Mouse (Mus musculus) embryo, embryonic 11 days (tissue): ENCODE results near the gene Elovl5.
"Not testable (repeated sequence)": the region's sequence is repeated elsewhere in the genome, so short reads cannot be mapped to it uniquely, and the experiment has no call there.

ENCODE experiments used
- DNase-seq: peaks from one replicate; pipeline ENCODE4 v3.0.0-alpha.2; 2015

Gene Elovl5

DNA sequence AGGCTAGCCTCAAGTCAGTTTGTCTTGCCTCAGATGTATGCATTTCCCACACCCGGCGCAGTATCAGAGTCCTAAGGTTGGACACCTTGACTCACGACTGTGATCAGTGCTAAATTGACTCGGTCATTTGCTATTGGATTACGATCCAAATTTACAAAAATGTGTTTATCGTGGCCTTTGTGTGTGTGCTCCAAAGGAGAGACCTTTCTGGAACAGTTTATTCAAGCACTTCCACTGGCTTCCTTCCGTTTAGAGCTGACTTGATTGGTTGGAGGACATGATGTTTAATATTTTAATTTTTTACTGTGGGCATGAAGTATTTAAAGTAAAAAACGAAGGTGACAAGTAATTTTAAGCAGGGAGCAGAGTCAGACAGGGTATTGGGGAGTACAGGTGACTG is 38.8 kb downstream of the Elovl5 start:
- no peak for DNase-seq

DNA sequence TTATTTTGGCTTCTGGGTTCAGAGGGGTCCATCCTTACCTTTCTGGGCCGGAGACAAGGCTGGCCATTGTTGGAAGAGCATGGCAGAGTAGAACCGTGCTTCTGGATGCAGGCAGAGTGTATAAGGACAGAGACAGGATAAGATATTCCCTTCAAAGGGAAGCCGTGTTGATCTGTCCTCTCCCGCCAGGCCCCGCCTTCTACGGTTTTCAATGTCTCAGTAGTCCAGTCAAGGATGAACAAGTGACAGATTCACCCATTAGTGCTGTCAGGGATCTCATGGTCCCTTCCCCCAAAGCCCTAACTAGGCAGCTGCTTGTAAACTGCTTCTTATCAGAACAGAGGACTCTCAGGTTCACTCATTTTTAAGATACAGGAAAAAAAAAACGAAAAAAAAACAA is 41.2 kb downstream of the Elovl5 start:
- no peak for DNase-seq

DNA sequence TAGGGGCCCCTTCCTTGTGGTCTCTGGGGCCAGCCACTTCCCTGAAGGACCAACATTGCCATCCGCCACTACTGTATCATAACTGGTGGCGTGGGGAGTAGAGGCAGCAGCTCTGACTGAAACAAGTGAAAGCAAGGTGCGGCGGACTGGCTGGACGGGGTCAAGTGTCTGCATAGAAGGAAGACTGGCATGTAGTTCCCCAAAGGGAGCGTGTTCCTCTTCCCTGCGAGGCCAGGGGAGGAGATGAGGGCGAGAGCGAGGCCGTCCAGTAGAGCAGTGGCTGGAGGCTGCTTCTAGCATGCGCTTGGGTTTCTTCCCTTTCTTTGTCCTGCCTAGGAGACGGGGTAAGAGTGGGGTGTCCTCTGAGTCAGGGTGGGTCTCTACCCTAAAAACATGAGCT is 42.6 kb downstream of the Elovl5 start:
- DNase-seq: no peak

DNA sequence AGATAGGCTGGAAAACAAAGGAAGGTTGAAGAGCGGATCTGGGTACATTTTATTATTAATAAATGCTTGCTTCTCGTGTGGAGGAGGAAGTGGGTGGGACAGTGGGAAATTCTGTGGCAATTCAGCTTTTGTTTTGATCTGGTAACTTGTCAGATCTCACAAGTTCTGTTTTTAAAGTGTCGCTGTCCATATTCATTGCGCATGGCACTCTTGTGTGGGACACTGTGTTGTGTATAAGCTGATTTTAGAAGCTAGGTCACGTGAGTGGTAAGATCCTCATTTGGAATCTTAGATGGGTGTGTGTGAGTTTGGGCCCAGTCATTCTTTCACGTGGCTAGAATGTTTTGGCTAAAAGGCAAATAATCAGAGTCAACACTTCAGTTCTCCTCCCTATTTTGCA is 44.2 kb downstream of the Elovl5 start:
- no peak for DNase-seq

- peak; percentile 57 for DNase-seq
Observed at GRCm38 (mm10) chr9:77964084-77964483, 46.9 kb downstream of the Elovl5 start.

DNA sequence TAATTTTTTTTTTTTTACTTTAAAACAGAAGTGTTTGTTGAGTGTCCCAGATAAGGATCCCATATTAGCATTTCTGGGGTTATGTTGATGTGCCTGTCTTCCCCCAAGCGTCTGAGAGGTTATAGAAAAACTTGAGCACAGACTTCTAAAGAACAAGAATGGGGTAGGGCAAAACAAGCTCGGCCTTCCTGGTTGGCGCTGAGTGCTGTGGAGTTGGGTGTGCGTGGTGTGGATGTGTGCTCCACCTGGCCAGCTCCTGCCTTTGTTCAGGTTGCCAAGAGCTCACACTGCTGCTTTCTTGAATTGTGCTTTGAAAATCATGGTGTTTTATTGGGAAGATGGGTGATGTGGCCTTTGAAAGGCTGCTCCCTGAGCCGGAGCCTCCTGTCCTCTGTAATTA is 48.1 kb downstream of the Elovl5 start:
- DNase-seq: no peak

- DNase-seq: no peak
Observed at GRCm38 (mm10) chr9:77965768-77966552, 48.8 kb downstream of the Elovl5 start.

GRCm38 (mm10) chr9:77966861-77967260 is 49.7 kb downstream of the Elovl5 start:
- DNase-seq: no peak

GRCm38 (mm10) chr9:77967584-77968163 is 50.5 kb downstream of the Elovl5 start:
- no peak for DNase-seq

GRCm38 (mm10) chr9:77969192-77969953 is 52.2 kb downstream of the Elovl5 start:
- no peak for DNase-seq

DNA sequence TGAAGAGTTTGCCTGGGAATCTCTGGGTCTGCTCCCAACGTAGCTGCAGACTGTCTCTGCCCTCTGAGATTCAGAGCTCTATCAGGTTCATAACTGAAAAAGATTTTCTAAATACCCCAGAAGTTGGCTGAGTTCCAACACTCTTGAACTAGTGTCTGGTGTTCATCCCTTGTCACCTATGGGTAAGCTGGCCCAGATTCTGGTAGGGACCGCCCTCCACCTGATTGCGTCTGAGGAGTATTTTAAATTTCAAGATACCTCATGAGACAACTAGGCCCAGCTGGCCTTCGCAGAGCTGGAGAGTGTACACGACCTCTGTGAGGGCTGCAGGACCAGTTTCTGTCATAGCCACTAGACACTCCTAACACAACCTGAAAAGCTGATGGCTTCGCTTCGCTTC is 61.8 kb downstream of the Elovl5 start:
- DNase-seq: no peak

- DNase-seq: no peak
Observed at GRCm38 (mm10) chr9:77982616-77983015, 65.5 kb downstream of the Elovl5 start.

- no peak for DNase-seq
Observed at GRCm38 (mm10) chr9:77983521-77983920, 66.4 kb downstream of the Elovl5 start.

DNA sequence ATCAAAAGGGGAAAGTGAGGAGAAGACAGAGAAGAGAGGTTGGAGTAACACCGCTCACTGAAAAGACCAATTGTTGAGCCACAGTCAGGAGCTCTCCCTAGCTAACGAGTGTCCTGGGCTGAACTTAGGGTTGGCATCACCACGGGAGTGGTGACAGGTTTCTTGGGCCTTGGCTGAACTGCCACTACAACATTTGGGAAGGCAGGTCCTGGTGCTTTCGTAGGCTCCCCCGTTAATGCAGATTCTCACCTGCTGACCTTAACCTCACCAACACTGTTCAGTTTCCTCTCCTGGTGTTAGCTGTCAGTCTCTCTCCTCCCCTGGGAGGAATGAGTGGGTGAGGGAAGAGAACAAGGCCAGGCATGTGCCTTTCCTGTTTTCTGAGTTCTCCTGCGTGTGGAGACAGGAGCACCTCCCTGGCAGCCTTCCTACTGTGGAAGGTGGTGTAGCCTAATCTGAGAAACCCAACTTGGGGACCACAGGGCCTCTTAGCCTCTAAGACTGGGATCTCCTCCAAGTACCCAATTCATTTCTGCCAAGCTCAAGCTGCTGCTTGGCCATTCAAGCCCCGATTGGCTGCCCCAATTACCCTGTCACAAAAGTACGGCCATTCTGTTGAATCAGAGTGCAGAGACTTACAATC is 69.1 kb downstream of the Elovl5 start:
- no peak for DNase-seq

DNA sequence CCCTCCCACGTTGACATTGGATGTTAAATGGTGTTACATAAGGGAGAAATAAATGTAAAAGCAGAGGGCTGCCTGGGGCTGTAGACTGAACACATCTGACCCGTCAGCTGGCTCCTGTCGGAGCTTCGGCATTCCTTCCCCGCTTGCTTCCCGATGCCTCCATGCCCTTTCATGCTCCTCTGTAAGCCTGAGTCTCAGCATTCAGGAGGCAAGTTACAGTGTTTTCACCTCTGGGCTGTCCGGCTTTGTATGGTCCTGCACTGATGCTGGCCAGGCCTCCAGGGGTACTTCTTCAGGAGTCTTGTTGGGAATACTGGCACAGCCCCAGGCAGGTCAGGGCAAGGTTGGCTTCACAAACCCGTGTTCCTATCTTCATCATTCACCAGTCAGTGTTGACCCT is 72.5 kb downstream of the Elovl5 start:
- DNase-seq: no peak

DNA sequence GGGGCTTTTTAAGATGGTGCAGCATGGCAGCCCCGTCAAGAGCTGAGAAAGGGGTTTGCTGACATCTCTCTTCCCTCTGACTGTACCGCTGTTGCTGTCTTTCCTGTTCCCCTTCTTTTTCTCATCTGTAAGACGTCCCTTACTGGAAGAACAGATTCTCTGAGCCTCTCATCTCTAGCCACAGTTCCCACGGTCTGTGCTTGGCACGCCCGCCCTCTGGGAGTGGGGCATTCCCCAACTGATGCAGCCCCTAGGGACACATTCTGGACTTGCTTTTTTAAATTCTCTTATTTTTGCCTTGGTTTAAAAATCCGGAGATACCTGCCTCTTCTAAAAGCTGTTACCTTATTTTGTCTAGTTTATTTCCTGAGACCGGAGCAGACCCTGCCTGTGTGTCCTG is 73.1 kb downstream of the Elovl5 start:
- no peak for DNase-seq

DNA sequence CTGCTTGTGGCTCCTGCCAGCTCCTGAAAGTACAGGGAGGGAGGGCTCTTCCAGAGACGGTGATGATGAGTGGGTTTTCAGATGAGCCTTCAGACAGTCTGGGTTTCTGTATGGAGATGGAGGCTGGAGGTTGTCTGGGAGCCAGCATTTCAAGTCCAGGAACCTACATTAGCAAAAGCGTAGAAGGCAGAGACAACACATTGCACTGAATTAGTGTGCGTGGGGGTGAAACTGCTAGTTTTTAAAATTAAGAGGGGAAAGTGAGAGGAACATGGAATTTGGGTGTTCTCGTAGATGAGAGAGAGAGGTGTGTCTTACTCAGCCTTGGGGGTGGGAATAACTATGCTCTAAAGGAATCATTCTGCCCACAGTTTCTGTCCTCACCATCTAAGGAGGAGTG is 74.5 kb downstream of the Elovl5 start:
- DNase-seq: no peak

- DNase-seq: no peak
Observed at GRCm38 (mm10) chr9:77992276-77992675, 75.1 kb downstream of the Elovl5 start.

DNA sequence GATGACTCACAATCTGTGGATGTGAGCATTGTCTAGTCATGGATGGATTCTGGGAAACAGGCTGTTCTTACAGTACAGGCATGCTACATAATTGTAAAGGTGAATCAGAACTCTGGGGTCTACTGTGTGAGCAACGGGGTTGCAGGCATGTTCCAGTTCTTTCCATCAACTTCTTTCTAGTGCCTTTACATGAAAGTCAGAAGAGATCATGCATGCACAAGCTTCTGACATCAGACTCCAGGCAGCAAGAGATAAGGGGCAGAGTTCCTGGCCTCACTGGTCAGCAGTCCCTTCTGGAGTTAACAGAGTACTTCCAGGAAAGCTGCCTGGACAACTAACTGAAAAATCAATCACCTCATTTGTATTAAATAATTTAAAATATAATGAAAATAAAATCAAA is 75.9 kb downstream of the Elovl5 start:
- no peak for DNase-seq

DNA sequence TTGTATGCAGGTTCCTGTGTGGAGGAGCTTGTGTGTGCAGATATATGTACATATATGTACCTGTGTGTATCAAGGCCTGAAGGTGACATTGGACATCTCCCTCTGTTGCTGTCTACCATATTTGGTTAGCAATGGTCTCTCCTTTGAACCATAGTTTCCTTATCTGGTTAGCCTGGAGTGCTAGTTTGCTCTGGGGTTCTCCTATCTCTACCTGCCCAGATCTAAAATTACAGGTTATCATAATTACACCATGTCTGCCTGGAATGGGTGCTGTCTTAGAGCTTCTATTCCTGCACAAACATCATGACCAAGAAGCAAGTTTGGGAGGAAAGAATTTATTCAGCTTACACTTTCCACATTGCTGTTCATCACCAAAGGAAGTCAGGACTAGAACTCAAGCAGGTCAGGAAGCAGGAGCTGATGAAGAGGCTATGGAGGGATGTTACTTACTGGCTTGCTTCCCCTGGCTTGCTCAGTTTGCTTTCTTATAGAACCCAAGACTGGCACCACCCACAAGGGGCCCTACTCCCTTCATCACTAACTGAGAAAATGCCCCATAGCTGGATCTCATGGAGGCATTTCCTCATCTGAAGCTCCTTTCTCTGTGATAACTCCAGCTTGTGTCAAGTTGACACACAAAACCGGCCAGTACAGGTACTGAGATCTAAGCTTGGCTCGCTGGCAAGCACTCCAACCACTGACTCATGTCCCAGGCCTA is 76.5 kb downstream of the Elovl5 start:
- not testable (repeated sequence) for DNase-seq

DNA sequence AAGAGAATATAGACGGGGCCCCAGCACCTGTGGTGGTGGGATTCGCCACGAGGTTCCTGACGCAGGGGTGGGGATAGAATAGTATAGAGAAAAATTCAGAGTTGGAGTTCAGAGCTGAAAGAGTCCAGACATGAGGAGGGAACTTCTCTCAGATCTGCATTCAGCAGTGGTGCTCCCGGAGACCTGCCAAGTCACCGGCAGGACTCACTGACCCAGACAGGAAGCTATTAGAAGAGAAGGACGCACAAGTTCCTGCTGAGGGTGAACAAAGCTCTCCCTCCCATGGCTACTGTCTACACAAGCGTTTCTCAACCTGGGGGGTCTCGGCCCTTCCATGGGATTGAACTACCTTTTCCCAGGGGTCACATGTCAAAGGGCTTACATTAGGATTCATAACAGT is 78.1 kb downstream of the Elovl5 start:
- no peak for DNase-seq

GRCm38 (mm10) chr9:78000586-78001500 is 83.7 kb downstream of the Elovl5 start:
- no peak for DNase-seq
